Mouse (Mus musculus): ENCODE measurements around the gene Smg5. TPM values are rescaled to one million over a fixed set of nuclear protein-coding genes. Genes with fewer than 3 reads are reported as not detected.

Gene Smg5
- 49.2 TPM for polyA plus RNA-seq (2017; shearing (Covaris generic))

DNA sequence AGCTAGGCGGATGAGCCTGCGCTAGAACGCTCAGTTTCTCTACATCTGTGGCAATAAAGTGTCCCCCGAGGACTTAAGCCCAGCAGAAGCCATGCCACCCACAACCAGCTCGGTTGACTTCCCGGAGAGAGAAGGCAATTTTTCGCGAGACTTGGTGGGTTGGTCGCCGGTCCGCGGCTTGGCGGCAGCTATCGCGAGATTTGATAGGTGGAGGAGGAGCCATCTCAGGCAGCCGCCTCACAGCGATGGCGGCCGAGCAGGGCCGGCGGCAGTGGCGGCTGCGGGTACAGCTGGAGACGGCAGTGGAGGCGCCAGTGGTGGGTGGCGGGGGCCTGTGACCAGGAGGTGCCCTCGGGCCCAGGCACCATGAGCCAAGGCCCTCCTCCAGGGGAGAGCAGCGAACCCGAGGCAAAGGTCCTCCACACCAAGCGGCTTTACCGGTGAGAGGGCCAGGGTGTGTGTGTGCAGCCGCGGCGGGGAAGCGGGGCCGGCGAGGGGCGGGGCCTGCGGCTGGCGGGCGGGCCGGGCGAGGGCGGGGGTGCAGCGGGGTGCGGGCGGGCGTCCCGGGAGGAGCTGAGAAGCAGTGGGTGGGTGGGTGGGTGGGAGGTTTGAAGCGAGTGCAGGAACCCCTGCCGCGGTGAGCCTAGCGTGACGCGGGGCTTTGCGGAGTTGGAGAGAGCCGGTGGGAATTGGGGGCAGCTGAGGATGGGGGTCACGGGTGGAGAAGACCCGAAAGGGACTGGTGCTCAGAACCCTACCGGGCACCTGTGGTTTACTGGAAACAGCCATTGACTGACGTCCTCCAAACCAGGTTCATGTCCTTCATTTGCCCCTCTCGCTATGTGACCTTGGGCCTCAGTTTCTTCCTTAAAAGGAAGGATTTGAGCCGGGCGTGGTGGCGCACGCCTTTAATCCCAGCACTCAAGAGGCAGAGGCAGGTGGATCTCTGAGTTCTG, at the start of gene Smg5, which contains the start of gene Tmem79:
TSS of gene Smg5 (plus strand) at position 203 of the 956 bp plus-strand sequence.
TSS of gene Tmem79 (minus strand) at position 91 of the 956 bp plus-strand sequence.

DNA sequence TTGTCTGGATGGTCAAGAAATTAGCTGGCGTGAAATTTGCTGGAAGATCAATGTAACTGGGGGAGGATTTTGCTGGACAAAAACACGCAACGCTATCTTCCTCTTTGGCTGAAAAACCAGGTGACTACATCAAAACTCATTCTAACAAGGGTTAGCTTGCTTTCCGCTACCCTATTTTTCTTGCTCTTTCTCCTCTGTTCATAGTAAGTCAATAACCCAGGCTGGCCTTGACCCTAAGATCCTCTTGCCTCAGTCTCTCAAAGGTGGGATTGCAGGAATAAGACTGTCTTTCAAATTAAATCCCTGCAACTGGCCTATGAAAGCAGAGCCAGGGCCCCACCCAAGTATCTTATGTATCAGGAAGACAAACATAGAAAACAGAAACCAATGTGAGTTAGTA, 49.0 kb upstream of the Smg5 start, which contains the start of gene Gm38392:
TSS of gene Gm38392 (minus strand) at position 101 of the 400 bp plus-strand sequence.

DNA sequence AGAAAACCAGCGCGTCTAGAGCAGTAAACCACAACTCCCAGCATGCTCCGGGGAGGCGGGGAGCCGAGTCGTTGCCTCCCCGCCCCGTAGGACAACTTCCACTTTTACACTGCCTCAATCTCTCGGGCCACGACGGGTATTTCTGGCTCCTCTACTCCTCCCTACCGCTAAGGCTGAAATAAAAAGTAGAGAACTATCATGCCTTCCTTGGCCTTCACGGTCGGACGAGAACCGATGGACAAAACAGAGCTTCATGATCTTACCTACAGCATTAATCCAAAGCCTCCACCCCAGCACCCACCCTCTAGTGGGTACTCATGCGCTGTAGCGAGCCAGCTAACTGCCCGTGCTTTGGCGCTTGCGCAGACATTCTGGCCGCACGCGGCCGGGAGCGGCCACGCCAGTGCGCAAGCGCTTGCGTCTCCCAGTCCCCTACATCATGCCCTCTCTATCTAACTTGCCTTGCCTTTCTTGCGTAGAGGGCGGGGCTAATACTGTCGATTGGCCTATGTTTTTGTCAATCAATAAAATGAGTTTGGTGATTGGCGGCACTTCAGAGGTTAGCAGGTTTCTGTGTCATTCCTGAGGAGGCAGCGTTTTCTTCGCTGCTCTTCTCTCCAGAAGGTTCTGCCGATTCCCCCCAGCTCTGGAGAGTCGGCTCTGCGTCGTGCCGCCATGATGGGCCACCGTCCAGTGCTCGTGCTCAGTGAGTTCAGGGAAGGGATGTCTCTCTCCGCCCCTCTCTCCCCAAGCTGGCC, 39.3 kb upstream of the Smg5 start, which contains the start of the genes Tsacc and Cct3:
TSS of gene Tsacc (minus strand) at position 439 of the 758 bp plus-strand sequence.
TSS of gene Cct3 (plus strand) at position 556 of the 758 bp plus-strand sequence.

DNA sequence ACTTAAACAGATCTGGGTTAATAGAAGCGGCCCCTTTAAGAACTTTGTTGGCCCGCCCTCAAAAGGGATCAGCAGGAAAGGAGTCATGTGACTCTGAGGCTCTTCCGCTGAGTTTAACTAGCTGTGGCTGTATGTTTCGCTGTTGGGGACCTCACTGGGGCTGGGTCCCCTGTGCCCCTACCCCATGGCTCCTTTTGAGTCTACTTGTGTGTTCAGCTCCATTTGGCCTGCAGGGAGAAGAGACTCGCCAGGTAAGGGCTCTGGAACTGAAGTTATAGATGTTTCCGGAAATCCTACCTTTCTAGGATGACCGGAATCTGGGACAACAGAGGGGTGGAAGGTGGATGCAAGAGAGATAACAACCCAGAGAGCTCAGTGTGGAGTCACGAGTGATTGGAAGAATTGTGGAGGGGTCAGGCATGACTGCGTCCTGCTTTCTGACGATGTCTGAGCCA, 11.1 kb upstream of the Smg5 start, which contains the start of gene Glmp:
TSS of gene Glmp (plus strand) at position 73 of the 455 bp plus-strand sequence.

DNA sequence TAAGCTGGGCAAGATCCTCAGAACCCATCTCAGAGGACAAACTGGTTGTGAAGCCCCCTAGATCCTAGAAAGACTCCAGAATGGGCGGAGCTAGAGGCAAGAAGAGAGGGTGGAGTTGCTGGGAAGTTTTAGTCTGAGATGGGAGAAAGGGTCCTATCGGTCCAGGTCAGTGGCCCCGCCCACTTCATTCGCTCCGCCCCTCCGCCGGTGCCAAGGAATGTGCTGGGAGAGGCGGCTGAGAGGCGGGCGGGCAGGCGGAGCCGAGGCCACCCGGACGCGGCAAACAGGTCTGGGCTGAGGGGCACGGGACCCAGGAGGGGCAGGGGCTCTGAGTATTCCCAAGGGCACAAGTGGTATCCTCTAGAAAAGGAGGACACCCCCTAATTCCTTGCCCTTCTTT, 28.3 kb downstream of the Smg5 start, which contains the start of gene Paqr6:
TSS of gene Paqr6 (plus strand) at position 248 of the 400 bp plus-strand sequence.

DNA sequence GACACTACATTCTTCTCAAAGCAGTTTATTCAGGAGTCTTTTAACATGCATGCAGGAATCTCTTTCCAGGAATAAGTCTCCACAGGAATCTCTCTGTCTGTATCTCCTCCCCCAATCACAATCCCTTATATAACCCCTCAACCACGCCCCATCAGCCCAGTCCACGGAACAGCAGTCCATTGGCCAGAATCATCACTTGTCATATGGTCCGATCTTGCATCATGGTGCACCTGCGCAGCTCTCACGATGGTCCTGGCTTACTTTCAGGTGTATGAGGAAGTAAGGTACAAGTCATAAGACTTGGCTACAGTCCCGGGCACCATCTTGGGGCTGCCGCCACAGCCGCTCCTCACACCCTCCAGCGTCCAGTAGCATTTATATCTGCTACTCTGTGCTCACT, 36.6 kb downstream of the Smg5 start, which contains the start of gene Bglap3:
TSS of gene Bglap3 (minus strand) at position 101 of the 400 bp plus-strand sequence.

DNA sequence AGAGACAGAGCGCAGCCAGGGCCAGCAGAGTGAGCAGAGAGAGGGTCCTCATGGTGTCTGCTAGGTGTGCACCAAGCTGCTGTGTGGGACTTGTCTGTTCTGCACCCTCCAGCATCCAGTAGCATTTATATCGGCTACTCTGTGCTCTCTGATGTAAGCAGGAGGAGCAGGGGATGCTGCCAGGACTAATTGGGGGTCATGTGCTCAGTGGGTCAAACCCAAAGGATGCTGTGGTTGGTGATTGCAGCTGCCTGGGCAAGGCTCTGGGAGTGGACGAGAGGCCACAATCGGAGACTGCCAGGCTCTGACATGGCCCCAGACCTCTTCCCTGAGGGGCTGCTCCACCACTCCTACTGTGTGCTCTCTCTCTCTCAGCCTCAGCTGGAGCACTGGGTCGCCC, 42.5 kb downstream of the Smg5 start, which contains the start of gene Bglap2:
TSS of gene Bglap2 (minus strand) at position 101 of the 400 bp plus-strand sequence.

DNA sequence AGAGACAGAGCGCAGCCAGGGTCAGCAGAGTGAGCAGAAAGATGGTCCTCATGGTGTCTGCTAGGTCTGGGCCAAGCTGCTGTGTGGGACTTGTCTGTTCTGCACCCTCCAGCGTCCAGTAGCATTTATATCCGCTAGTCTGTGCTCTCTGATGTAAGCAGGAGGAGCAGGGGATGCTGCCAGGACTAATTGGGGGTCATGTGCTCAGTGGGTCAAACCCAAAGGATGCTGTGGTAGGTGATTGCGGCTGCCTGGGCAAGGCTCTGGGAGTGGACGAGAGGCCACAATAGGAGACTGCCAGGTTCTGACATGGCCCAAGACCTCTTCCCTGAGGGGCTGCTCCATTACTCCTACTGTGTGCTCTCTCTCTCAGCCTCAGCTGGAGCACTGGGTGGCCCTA, 48.3 kb downstream of the Smg5 start, which contains the start of gene Bglap:
TSS of gene Bglap (minus strand) at position 101 of the 400 bp plus-strand sequence.

DNA sequence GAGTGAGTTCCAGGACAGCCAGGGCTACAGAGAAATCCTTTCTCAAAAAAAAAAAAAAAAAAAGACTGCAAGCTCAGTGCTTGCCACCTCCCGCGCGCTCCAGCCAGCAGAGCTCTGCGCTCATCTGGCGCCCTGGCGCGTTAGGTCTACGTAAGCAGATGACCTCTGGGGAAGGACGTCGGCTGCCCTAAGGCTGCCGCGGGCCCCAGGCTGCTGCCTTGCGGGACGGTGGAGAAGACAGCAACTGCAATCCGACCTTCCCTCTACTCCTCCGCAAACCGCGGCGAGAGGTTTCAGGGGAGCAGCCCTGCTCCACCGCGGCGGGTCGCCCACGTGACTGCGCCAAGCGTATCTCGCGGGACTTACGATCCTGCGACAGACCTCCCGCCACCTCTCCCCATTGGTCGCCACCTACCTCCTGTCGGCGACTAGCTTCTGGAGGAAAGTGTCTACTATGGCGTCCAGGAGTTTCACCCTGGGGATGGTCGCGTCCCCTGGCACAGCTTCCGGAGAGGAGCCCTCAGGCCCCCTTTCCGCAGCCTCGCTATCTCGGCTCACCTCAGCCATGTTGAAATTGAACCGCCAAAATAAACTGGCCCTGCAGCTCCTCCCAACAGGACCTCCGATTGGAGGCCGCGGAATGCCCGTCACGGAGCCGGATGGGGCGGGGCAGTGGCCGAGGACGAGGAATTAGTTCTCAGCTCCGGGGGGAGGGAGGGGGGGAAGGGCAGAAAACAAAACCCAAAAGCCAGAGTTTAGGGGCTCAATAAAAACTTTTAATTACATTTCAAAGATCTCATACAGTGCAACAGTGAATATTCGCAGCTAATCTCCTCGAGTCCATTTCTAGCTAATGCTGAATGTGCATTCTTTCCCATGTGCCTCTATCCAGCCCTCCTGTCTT, 73.9 kb downstream of the Smg5 start, which contains the start of gene Pmf1:
TSS of gene Pmf1 (minus strand) at position 591 of the 904 bp plus-strand sequence.

Other genes starting within 250 kb of the Smg5 start
- 25.6 TPM for gene Mef2d, start 193.9 kb upstream of the Smg5 start, polyA plus RNA-seq (2017; shearing (Covaris generic))
- gene Rhbg, start 81.6 kb upstream of the Smg5 start, polyA plus RNA-seq (2017; shearing (Covaris generic)): not detected
- gene Gm38392, start 49.0 kb upstream of the Smg5 start, polyA plus RNA-seq (2017; shearing (Covaris generic)): not detected
- 9.0 TPM for gene Tsacc, start 39.3 kb upstream of the Smg5 start, polyA plus RNA-seq (2017; shearing (Covaris generic))
- gene Cct3, start 39.1 kb upstream of the Smg5 start, polyA plus RNA-seq (2017; shearing (Covaris generic)): 333 TPM
- 413 TPM for gene Glmp, start 11.2 kb upstream of the Smg5 start, polyA plus RNA-seq (2017; shearing (Covaris generic))
- gene Tmem79, start 112 bp upstream of the Smg5 start, polyA plus RNA-seq (2017; shearing (Covaris generic)): 0.89 TPM
- not detected for gene Paqr6, start 28.3 kb downstream of the Smg5 start, polyA plus RNA-seq (2017; shearing (Covaris generic))
- not detected for gene Bglap3, start 36.5 kb downstream of the Smg5 start, polyA plus RNA-seq (2017; shearing (Covaris generic))
- gene Bglap2, start 42.4 kb downstream of the Smg5 start, polyA plus RNA-seq (2017; shearing (Covaris generic)): not detected
- gene Bglap, start 48.2 kb downstream of the Smg5 start, polyA plus RNA-seq (2017; shearing (Covaris generic)): not detected
- gene Pmf1, start 74.1 kb downstream of the Smg5 start, polyA plus RNA-seq (2017; shearing (Covaris generic)): 36.0 TPM
- 23.1 TPM for gene Slc25a44, start 88.9 kb downstream of the Smg5 start, polyA plus RNA-seq (2017; shearing (Covaris generic))
- 44.9 TPM for gene Sema4a, start 124.9 kb downstream of the Smg5 start, polyA plus RNA-seq (2017; shearing (Covaris generic))
- 20.3 TPM for gene Lmna, start 173.7 kb downstream of the Smg5 start, polyA plus RNA-seq (2017; shearing (Covaris generic))
- 0.18 TPM for gene Mex3a, start 196.1 kb downstream of the Smg5 start, polyA plus RNA-seq (2017; shearing (Covaris generic))
- gene Rab25, start 212.0 kb downstream of the Smg5 start, polyA plus RNA-seq (2017; shearing (Covaris generic)): not detected
- 205 TPM for gene Lamtor2, start 216.8 kb downstream of the Smg5 start, polyA plus RNA-seq (2017; shearing (Covaris generic))
- 59.6 TPM for gene Ubqln4, start 217.5 kb downstream of the Smg5 start, polyA plus RNA-seq (2017; shearing (Covaris generic))
- 130 TPM for gene Ssr2, start 239.6 kb downstream of the Smg5 start, polyA plus RNA-seq (2017; shearing (Covaris generic))